8 mouse cellular contexts compared by ENCODE assay signal in the genomic region with DNA sequence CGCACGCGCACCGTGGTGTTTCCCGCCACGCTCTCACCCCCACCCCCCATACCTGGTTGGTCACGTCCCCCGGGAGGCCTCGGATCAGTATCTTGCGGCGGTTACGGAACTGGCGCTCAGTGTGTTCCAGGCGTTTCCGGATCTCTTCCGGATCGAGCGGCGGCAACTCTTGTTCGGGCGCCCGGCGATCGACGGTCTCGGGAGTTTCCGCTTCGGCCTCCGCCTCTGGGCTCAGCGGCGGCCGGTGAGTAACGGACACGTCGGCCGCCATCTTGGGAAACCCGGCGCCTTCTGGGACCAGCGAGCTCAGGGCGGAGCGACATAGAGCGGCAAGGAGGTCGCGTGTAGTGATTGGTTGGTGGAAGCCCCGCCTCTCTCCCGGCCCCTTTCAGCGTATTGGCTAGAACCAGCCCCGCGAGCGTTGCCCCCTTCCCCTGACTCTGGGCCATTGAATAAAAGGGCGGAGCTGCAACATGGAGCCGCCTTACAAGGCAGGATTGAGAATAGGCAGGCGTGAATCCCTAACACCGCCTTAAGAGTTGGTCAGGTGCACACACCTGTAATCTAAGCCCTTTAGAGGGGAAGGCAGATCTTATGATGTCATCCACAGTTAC. TPM values are rescaled to one million over a fixed set of nuclear protein-coding genes. Genes with fewer than 3 reads are reported as not detected.
DNase-seq lines count a peak whose midpoint lies in the region; ATAC-seq and TF ChIP-seq lines count a peak whose summit lies in the region.

Gene Gm38431, minus strand, starts transcription at position 291 of the 614 bp plus-strand sequence.
Gene Raver1, minus strand, starts transcription at position 302 of the 614 bp plus-strand sequence.

- no peak for TF ChIP-seq CTCF in G1E (IDR thresholded peaks at IDR 0.05; ENCODE audit: low read depth, low read length)
- TF ChIP-seq CTCF in layer of hippocampus, adult 2 months (conservative IDR thresholded peaks at IDR 0.05): no peak
- no peak for TF ChIP-seq CTCF in lung, embryonic 14.5 days (IDR thresholded peaks at IDR 0.05; ENCODE audit: low read depth)
- no peak for TF ChIP-seq CTCF in olfactory bulb, adult 2 months (IDR thresholded peaks at IDR 0.05; ENCODE audit: insufficient read depth, low read depth, low read length)
- TF ChIP-seq CTCF in thymus, adult 2 months (IDR thresholded peaks at IDR 0.05; ENCODE audit: borderline replicate concordance, control insufficient read depth, extremely low read depth, insufficient read depth, low read length, poor library complexity): no peak

- H3K36me3 ChIP-seq in G1E (replicated peaks): peaks cover 79% of the 10 kb centered on the region
- H3K36me3 ChIP-seq in forebrain, embryonic 16.5 days (ENCODE audit: control insufficient read depth, insufficient read depth): peaks cover 21% of the 10 kb centered on the region
- peaks cover 37% of the 10 kb centered on the region for H3K36me3 ChIP-seq in lung, embryonic 14.5 days (ENCODE audit: insufficient read depth)
- peaks cover 24% of the 10 kb centered on the region for H3K36me3 ChIP-seq in thymus, adult 2 months (ENCODE audit: control insufficient read depth, insufficient read depth, low read length)

- under 1% methylated on average over 54 of the region's 54 CpGs for WGBS in forebrain, embryonic 16.5 days
- under 1% methylated on average over 54 of the region's 54 CpGs for WGBS in lung, embryonic 14.5 days
- under 1% methylated on average over 54 of the region's 54 CpGs for WGBS in olfactory bulb, adult 2 months
- under 1% methylated on average over 54 of the region's 54 CpGs for WGBS in thymus, adult 2 months

- no peaks in the 10 kb centered on the region for H3K9me3 ChIP-seq in G1E (replicated peaks)
- no peaks in the 10 kb centered on the region for H3K9me3 ChIP-seq in forebrain, embryonic 16.5 days (ENCODE audit: control insufficient read depth, low read length)
- no peaks in the 10 kb centered on the region for H3K9me3 ChIP-seq in lung, embryonic 14.5 days (ENCODE audit: low read depth, low read length)

- peak; percentile 99 for ATAC-seq in G1E (ENCODE audit: extremely low read depth, insufficient number of reproducible peaks, low FRiP score, poor library complexity, severe bottlenecking)
- ATAC-seq in forebrain, embryonic 16.5 days: peak; percentile 100
- peak; percentile 100 for ATAC-seq in lung, embryonic 14.5 days (ENCODE audit: insufficient read depth)

- peak; percentile 82; the same call in 1 of the 2 replicates for TF ChIP-seq POLR2A in olfactory bulb, adult 2 months (IDR thresholded peaks at IDR 0.05; ENCODE audit: insufficient read depth, low read depth, low read length)
- TF ChIP-seq POLR2A in thymus, adult 2 months (IDR thresholded peaks at IDR 0.05; ENCODE audit: control insufficient read depth, extremely low read depth, insufficient read depth, low read length, poor library complexity): peak; percentile 87

- H3K27ac ChIP-seq in forebrain, embryonic 16.5 days (ENCODE audit: low read length): peak within 1 kb of the TSS; percentile 87
- peak within 1 kb of the TSS; percentile 85 for H3K27ac ChIP-seq in layer of hippocampus, adult 2 months
- peak within 1 kb of the TSS; percentile 91 for H3K27ac ChIP-seq in lung, embryonic 14.5 days (ENCODE audit: low read depth)
- H3K27ac ChIP-seq in olfactory bulb, adult 2 months (ENCODE audit: insufficient read depth, low read depth, low read length): peak within 1 kb of the TSS; percentile 57
- H3K27ac ChIP-seq in thymus, adult 2 months (ENCODE audit: control insufficient read depth, insufficient read depth, low read length): peak within 1 kb of the TSS; percentile 17; the same call in 1 of the 2 replicates

- peak within 1 kb of the TSS; percentile 81 for H3K9ac ChIP-seq in forebrain, embryonic 16.5 days (replicated peaks; ENCODE audit: low read depth, low read length)
- peak within 1 kb of the TSS; percentile 83 for H3K9ac ChIP-seq in lung, embryonic 14.5 days

- H3K4me2 ChIP-seq in forebrain, embryonic 16.5 days (ENCODE audit: low read length): peak within 1 kb of the TSS; percentile 85
- H3K4me2 ChIP-seq in lung, embryonic 14.5 days: peak within 1 kb of the TSS; percentile 62

- peaks cover 55% of the 10 kb centered on the region for H3K4me1 ChIP-seq in G1E (ENCODE audit: insufficient read depth, low read depth, low read length)
- peaks cover 20% of the 10 kb centered on the region for H3K4me1 ChIP-seq in forebrain, embryonic 16.5 days (replicated peaks; ENCODE audit: control insufficient read depth, insufficient read depth, low read length)
- H3K4me1 ChIP-seq in lung, embryonic 14.5 days (ENCODE audit: insufficient read depth): no peaks in the 10 kb centered on the region
- H3K4me1 ChIP-seq in olfactory bulb, adult 2 months (ENCODE audit: control insufficient read depth, insufficient read depth, low read length): peaks cover 17% of the 10 kb centered on the region
- H3K4me1 ChIP-seq in thymus, adult 2 months (replicated peaks; ENCODE audit: control insufficient read depth, insufficient read depth, low read length): peaks cover 13% of the 10 kb centered on the region

- DNase-seq in G1E (ENCODE audit: low spot score): peak; percentile 99
- DNase-seq in cerebellum, adult 18-20 months: peak; percentile 96 to 99
- DNase-seq in heart, postnatal 36 days: peak; percentile 93 to 95
- peak; percentile 96 to 99 for DNase-seq in layer of hippocampus, adult 2 months (ENCODE audit: low spot score in 2 of 2)
- peak; percentile 99 for DNase-seq in lung, embryonic 14.5 days
- DNase-seq in thymus, adult 2 months: peak; percentile 97

- intact Hi-C loops in heart, postnatal 36 days (cut with DNase I): loop anchor here (2.0 to 5.0 kb wide), 3 partner anchors 39 to 60 kb away; partner anchors contain the start of genes Cdc37, Icam5 and Tyk2

- H3K4me3 ChIP-seq in G1E (ENCODE audit: low read depth, low read length): peak within 1 kb of the TSS; percentile 78
- peak within 1 kb of the TSS; percentile 80 for H3K4me3 ChIP-seq in forebrain, embryonic 16.5 days (replicated peaks; ENCODE audit: low read length)
- peak within 1 kb of the TSS; percentile 86 for H3K4me3 ChIP-seq in layer of hippocampus, adult 2 months
- H3K4me3 ChIP-seq in lung, embryonic 14.5 days (ENCODE audit: low read depth, low read length): peak within 1 kb of the TSS; percentile 68
- H3K4me3 ChIP-seq in olfactory bulb, adult 2 months (ENCODE audit: insufficient read depth, low read depth, low read length): peak within 1 kb of the TSS; percentile 86
- peak within 1 kb of the TSS; percentile 77 for H3K4me3 ChIP-seq in thymus, adult 2 months (ENCODE audit: control insufficient read depth, insufficient read depth, low read length)

- no peaks in the 10 kb centered on the region for H3K27me3 ChIP-seq in G1E (ENCODE audit: insufficient read depth, low read length)
- H3K27me3 ChIP-seq in forebrain, embryonic 16.5 days (replicated peaks; ENCODE audit: control insufficient read depth, insufficient read depth, low read length): no peaks in the 10 kb centered on the region
- no peaks in the 10 kb centered on the region for H3K27me3 ChIP-seq in lung, embryonic 14.5 days (ENCODE audit: insufficient read depth, low read length)
- H3K27me3 ChIP-seq in thymus, adult 2 months (ENCODE audit: control insufficient read depth, insufficient read depth, low read length): no peaks in the 10 kb centered on the region

RNA-seq across cellular contexts. Expression of gene Gm38431, which starts in this region (rescaled TPM):
- total RNA-seq in G1E (2014; fragmentation: Nextera tagmentation): 95.6 and 162 TPM in 2 replicates
- total RNA-seq in G1E (2017): 2.1 and 2.8 TPM in 2 replicates
- 382 and 444 TPM in 2 replicates for polyA plus RNA-seq in G1E (2012)
- polyA plus RNA-seq in forebrain, embryonic 16.5 days (2015; fragmentation: Nextera tagmentation; extraction: Ambion mirVana): 1.6 and 1.9 TPM in 2 replicates
- 1 to 10 TPM in 1 of 2 experiments, under 1 TPM in 1; 0.51 to 1.9 TPM for total RNA-seq in heart, postnatal 36 days (2021)
- total RNA-seq in layer of hippocampus, adult 2 months (2021): 1 to 10 TPM; 2.9 to 3.8 TPM
- 2.3 and 3.0 TPM in 2 replicates for polyA plus RNA-seq in lung, embryonic 14.5 days (2014; fragmentation: Nextera tagmentation; extraction: Ambion mirVana)
- not detected in 2 replicates for polyA plus RNA-seq in olfactory bulb, adult 2 months (2012; ENCODE audit: insufficient read depth, insufficient read length, low replicate concordance, missing spikeins)
- polyA plus RNA-seq in thymus, adult 2 months (2012; rRNA removed): 13.5 and 18.0 TPM in 2 replicates

RNA-seq across cellular contexts. Expression of gene Raver1, which starts in this region (rescaled TPM):
- total RNA-seq in G1E (2014; fragmentation: Nextera tagmentation) (35.1 and 72.2 TPM in 2 replicates), G1E (2017) (18.5 and 19.6 TPM in 2 replicates)
- 0.62 and 0.92 TPM in 2 replicates for polyA plus RNA-seq in G1E (2012)
- 37.4 and 38.8 TPM in 2 replicates for polyA plus RNA-seq in forebrain, embryonic 16.5 days (2015; fragmentation: Nextera tagmentation; extraction: Ambion mirVana)
- total RNA-seq in heart, postnatal 36 days (2021): 10 to 100 TPM; 25.1 to 27.7 TPM
- 10 to 100 TPM; 34.5 to 36.5 TPM for total RNA-seq in layer of hippocampus, adult 2 months (2021)
- polyA plus RNA-seq in lung, embryonic 14.5 days (2014; fragmentation: Nextera tagmentation; extraction: Ambion mirVana): 106 and 113 TPM in 2 replicates
- not detected in 2 replicates for polyA plus RNA-seq in olfactory bulb, adult 2 months (2012; ENCODE audit: insufficient read depth, insufficient read length, low replicate concordance, missing spikeins)
- polyA plus RNA-seq in thymus, adult 2 months (2012; rRNA removed): 229 and 270 TPM in 2 replicates

Comparison
In these comparisons a context has a peak if more than half of its experiments do, and no peak if none do; other contexts are left out.
1. Peak in every context shown above with its lines: DNase-seq, ATAC-seq, H3K4me3 ChIP-seq and H3K27ac ChIP-seq.
2. RNA of gene Gm38431 (polyA plus RNA-seq): 382 to 444 TPM in G1E; 13.5 to 18.0 TPM in thymus, adult 2 months, 2.3 to 3.0 TPM in lung, embryonic 14.5 days, 1.6 to 1.9 TPM in forebrain, embryonic 16.5 days and not detected in olfactory bulb, adult 2 months; every median in the first group is over 10 times any median in the second.
3. H3K27ac ChIP-seq: peak in every context shown above with its lines; median percentile 91 in lung, embryonic 14.5 days; 87 in forebrain, embryonic 16.5 days; 85 in layer of hippocampus, adult 2 months; 57 in olfactory bulb, adult 2 months; 17 in thymus, adult 2 months.